Mouse (Mus musculus) hindbrain, embryonic 16.5 days (tissue): ENCODE data around the gene Hnrnpa1. TPM values are rescaled to one million over a fixed set of nuclear protein-coding genes. Genes with fewer than 3 reads are reported as not detected.
A peak's percentile ranks its signal among the peaks of the same experiment; 100 is the strongest.
"Not testable (repeated sequence)": the region's sequence is repeated elsewhere in the genome, so short reads cannot be mapped to it uniquely, and the experiment has no call there.

ENCODE experiments used
- ATAC-seq: fragments of 200-750 bp; cut with Nextera tagmentation; 2 replicates; pipeline ENCODE4 v1.8.0; 2017; ENCODE audit warnings: moderate TSS enrichment, moderate library complexity
- H3K27ac ChIP-seq: fragments of 300-500 bp; sonication (generic); 2 replicates; pipeline ENCODE4 v1.5.1; 2014; ENCODE audit warnings: low read depth, mild to moderate bottlenecking, control low read depth, low read length, moderate library complexity
- H3K27me3 ChIP-seq: fragments of 300-500 bp; sonication (generic); replicated peaks from 2 replicates; pipeline ENCODE4 v1.6.1; 2014; ENCODE audit warnings: low read length; ENCODE audit not compliant: control insufficient read depth, insufficient read depth
- H3K36me3 ChIP-seq: fragments of 300-500 bp; sonication (generic); 2 replicates; pipeline ENCODE4 v1.6.1; 2014; ENCODE audit warnings: mild to moderate bottlenecking, low read length, moderate library complexity, mixed read lengths; ENCODE audit not compliant: control insufficient read depth, insufficient read depth
- H3K4me1 ChIP-seq: fragments of 300-500 bp; sonication (generic); 2 replicates; pipeline ENCODE4 v1.6.1; 2014; ENCODE audit warnings: low read depth, low read length; ENCODE audit not compliant: control insufficient read depth, insufficient read depth
- H3K4me2 ChIP-seq: fragments of 300-500 bp; sonication (generic); 2 replicates; pipeline ENCODE4 v1.6.1; 2014; ENCODE audit warnings: mild to moderate bottlenecking, low read length, control low read depth, moderate library complexity
- H3K4me3 ChIP-seq: fragments of 300-500 bp; sonication (generic); 2 replicates; pipeline ENCODE4 v1.5.1; 2014; ENCODE audit warnings: mild to moderate bottlenecking, low read length, control low read depth, moderate library complexity
- H3K9ac ChIP-seq: fragments of 300-500 bp; sonication (generic); 2 replicates; pipeline ENCODE4 v1.6.1; 2014; ENCODE audit warnings: low read depth, mild to moderate bottlenecking, control low read depth, low read length, moderate library complexity
- H3K9me3 ChIP-seq: fragments of 300-500 bp; sonication (generic); 2 replicates; pipeline ENCODE4 v1.6.1; 2014; ENCODE audit warnings: mild to moderate bottlenecking, low read length, moderate library complexity; ENCODE audit not compliant: control insufficient read depth
- WGBS: fragments of 180-500 bp; shearing (Covaris S2); extraction: QIAGEN DNeasy Blood & Tissue Kit; methylation state at CpG from one replicate; pipeline ENCODE4 v1.1.7; 2014; 5-methylcytosine and 5-hydroxymethylcytosine counted together
- polyA plus RNA-seq: library from polyadenylated mRNA; unstranded; fragments of >200 nt; fragmentation: Nextera tagmentation; extraction: Ambion mirVana; gene quantifications from 2 replicates; pipeline ENCODE4 v1.2.1, GENCODE M21; 2015

Hnrnpa1 gene
- polyA plus RNA-seq, 1 experiment from 2014 or later, result 483 TPM

DNA sequence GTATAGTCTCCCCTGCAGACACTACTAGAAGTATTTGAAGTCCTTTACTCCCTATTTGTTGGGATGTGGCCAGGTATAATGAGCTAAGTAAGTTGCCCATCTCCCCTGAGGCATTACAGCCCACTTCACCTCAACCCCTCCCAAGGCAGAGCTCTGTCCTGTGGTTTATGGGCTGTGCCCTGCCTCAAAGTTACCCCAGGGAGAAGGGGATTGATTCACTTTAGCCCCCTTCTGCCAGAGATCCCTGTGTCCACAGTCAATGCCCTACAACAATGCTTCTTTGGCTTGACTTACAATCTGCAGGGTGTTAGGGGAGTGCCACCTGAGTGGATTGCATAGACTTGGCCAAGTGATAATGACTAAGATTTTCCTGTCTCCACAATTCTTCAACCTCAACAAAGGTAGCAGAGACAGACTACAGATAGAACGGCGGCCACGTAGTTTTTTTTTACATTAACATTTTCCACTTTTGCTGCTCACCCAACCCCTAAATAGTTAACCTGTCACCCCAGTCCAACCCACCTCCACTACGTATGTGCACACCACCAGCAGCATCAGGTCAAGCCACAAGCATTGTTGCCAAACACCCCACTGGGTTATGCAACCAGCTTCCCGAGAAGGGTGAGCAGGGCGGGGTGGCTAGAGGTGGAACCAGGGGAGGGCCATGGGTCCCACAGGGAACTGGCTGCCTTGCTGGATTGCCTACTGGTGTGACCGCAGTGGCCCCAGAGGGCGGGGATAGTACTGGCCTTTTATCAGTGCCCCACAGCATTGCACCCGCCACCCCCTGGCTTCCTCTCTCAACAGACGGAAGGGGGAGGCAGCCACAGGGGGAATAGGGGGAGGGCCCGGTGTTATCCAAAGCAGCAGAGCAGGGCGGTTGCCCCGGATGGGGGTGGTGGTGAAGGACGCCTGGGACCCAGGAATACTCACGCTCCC lies 17.8 kb downstream of the Hnrnpa1 start, which contains the start of gene Nfe2:
Gene Nfe2 (minus strand): TSS at position 614 of the 939 bp plus-strand sequence.
- WGBS, result 16% methylated on average over 15 of the region's 15 CpGs
- no peak within 1 kb of the TSS for H3K27ac ChIP-seq
- peak within 1 kb of the TSS; percentile 13; the same call in 1 of the 2 replicates for H3K9ac ChIP-seq
- peaks cover 6% of the 10 kb centered on the region for H3K27me3 ChIP-seq
- peaks cover 9% of the 10 kb centered on the region for H3K4me1 ChIP-seq
- H3K9me3 ChIP-seq, result no peaks in the 10 kb centered on the region
- ATAC-seq, result no peak
- no peaks in the 10 kb centered on the region for H3K36me3 ChIP-seq
- H3K4me3 ChIP-seq, result no peak within 1 kb of the TSS
- peak within 1 kb of the TSS; percentile 27; the same call in 1 of the 2 replicates for H3K4me2 ChIP-seq

- no peak for ATAC-seq
Observed at GRCm38 (mm10) chr15:103259162-103259561, 18.9 kb downstream of the Hnrnpa1 start.

GRCm38 (mm10) chr15:103259989-103260388 lies 19.8 kb downstream of the Hnrnpa1 start:
- Histone ChIP-seq H3K27ac (no peak overlapping the region), H3K4me3 (no peak overlapping the region), H3K4me2 (no peak overlapping the region), H3K9me3 (no peaks in the 10 kb centered on the region), H3K36me3 (no peaks in the 10 kb centered on the region), H3K27me3 (peaks cover 4% of the 10 kb centered on the region), H3K4me1 (peaks cover 5% of the 10 kb centered on the region), H3K9ac (no peak overlapping the region)
- no peak for ATAC-seq
- 67% methylated on average over 1 of the region's 1 CpGs for WGBS

More at GRCm38 (mm10) chr15:103259162-103259561, 18.9 kb downstream of the Hnrnpa1 start:
- H3K4me3 ChIP-seq, result no peak overlapping the region
- H3K9me3 ChIP-seq, result no peaks in the 10 kb centered on the region
- H3K36me3 ChIP-seq, result no peaks in the 10 kb centered on the region
- H3K4me1 ChIP-seq, result peaks cover 9% of the 10 kb centered on the region
- no peak overlapping the region for H3K27ac ChIP-seq
- peaks cover 6% of the 10 kb centered on the region for H3K27me3 ChIP-seq
- 86% methylated on average over 5 of the region's 5 CpGs for WGBS
- H3K9ac ChIP-seq, result no peak overlapping the region
- H3K4me2 ChIP-seq, result no peak overlapping the region

DNA sequence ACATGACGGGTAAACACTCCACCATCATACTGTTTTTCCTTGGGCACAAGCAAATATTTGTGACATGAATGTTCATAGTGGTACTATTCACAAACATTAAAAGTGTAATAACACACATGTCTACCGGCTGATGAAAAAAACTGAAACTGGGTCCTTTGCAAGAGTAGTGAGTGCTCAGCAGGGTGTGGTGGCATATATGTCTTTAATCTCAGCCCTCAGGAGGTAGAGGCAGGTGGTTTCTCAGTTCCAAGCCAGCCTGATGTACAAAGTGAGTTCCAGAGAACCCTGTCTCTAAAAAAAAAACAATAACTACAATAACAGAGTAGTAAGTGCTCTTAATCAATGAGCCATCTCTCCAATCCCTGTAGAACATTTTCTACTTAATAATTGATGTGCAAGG lies 24.6 kb downstream of the Hnrnpa1 start:
- no peak for ATAC-seq
- Histone ChIP-seq H3K4me1 (no peaks in the 10 kb centered on the region), H3K27ac (no peak overlapping the region), H3K36me3 (no peaks in the 10 kb centered on the region), H3K27me3 (no peaks in the 10 kb centered on the region), H3K9me3 (no peaks in the 10 kb centered on the region), H3K9ac (no peak overlapping the region), H3K4me3 (no peak overlapping the region), H3K4me2 (no peak overlapping the region)
- 89% methylated on average over 2 of the region's 2 CpGs for WGBS

- Histone ChIP-seq H3K4me1 (peaks cover 6% of the 10 kb centered on the region), H3K27ac (no peak overlapping the region), H3K4me2 (no peak overlapping the region), H3K9me3 (no peaks in the 10 kb centered on the region), H3K27me3 (no peaks in the 10 kb centered on the region), H3K4me3 (no peak overlapping the region), H3K9ac (no peak overlapping the region), H3K36me3 (no peaks in the 10 kb centered on the region)
- no peak for ATAC-seq
- 86% methylated on average over 4 of the region's 4 CpGs for WGBS
Observed at GRCm38 (mm10) chr15:103268903-103269302, 28.7 kb downstream of the Hnrnpa1 start.

- H3K4me1 ChIP-seq, result peaks cover 14% of the 10 kb centered on the region
- WGBS, result under 1% methylated on average over 38 of the region's 38 CpGs
- H3K4me3 ChIP-seq, result peak within 1 kb of the TSS; percentile 58
Observed at GRCm38 (mm10) chr15:103272419-103273279, 32.4 kb downstream of the Hnrnpa1 start, which contains the start of gene Copz1. TSS of gene Copz1 (plus strand) at chr15:103272714.

DNA sequence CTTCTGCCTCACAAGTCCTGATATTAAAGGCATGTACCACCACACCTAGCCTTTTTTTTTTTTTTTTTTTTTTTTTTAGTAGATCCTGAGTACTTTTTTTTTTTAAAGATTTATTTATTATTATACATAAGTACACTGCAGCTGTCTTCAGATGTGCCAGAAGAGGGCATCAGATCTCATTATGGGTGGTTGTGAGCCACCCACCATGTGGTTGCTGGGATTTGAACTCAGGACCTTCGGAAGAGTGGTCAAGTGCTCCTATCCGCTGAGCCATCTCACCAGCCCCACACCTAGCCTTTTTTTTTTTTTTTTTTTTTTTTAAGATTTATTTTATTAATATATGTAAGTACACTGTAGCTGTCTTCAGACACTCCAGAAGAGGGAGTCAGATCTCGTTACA lies 35.7 kb downstream of the Hnrnpa1 start:
- not testable (repeated sequence) for H3K27me3 ChIP-seq, H3K36me3 ChIP-seq, H3K27ac ChIP-seq, H3K9me3 ChIP-seq, H3K4me3 ChIP-seq, H3K4me2 ChIP-seq, H3K9ac ChIP-seq, ATAC-seq
- peaks cover 14% of the 10 kb centered on the region for H3K4me1 ChIP-seq
- 90% methylated on average over 3 of the region's 3 CpGs for WGBS

More at GRCm38 (mm10) chr15:103272419-103273279, 32.4 kb downstream of the Hnrnpa1 start, which contains the start of gene Copz1:
- Histone ChIP-seq H3K4me2 (peak within 1 kb of the TSS; percentile 79), H3K27ac (peak within 1 kb of the TSS; percentile 54), H3K9ac (peak within 1 kb of the TSS; percentile 74), H3K36me3 (no peaks in the 10 kb centered on the region), H3K9me3 (no peaks in the 10 kb centered on the region), H3K27me3 (no peaks in the 10 kb centered on the region)
- peak; percentile 100 for ATAC-seq

DNA sequence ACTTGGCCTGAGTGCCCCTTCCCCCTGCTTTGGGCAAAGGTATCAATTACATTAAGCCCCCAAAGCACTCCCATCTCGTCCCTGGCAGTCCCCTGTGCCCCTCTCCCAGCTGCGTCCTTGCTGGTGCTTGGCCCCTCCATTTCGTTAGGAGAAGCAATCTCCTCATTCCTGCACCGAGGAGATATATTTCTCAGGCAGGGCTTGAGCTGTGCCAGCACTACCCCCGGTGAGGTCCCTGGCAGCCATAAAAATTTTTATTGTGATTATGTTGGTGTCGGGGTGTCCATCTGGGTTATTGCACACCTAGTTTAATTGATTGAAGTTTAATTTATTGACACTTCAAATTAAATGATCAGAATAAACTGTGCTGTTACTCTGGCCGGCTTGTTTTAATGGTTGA lies 37.7 kb downstream of the Hnrnpa1 start:
- peaks cover 14% of the 10 kb centered on the region for H3K4me1 ChIP-seq
- no peak overlapping the region for H3K9ac ChIP-seq
- H3K27ac ChIP-seq, result no peak overlapping the region
- no peak overlapping the region for H3K4me2 ChIP-seq
- 54% methylated on average over 7 of the region's 7 CpGs for WGBS
- no peak overlapping the region for H3K4me3 ChIP-seq
- no peaks in the 10 kb centered on the region for H3K36me3 ChIP-seq
- ATAC-seq, result no peak
- no peaks in the 10 kb centered on the region for H3K27me3 ChIP-seq
- no peaks in the 10 kb centered on the region for H3K9me3 ChIP-seq
